Mouse (Mus musculus): ENCODE data around the gene Stk39.

Stk39 gene

DNA sequence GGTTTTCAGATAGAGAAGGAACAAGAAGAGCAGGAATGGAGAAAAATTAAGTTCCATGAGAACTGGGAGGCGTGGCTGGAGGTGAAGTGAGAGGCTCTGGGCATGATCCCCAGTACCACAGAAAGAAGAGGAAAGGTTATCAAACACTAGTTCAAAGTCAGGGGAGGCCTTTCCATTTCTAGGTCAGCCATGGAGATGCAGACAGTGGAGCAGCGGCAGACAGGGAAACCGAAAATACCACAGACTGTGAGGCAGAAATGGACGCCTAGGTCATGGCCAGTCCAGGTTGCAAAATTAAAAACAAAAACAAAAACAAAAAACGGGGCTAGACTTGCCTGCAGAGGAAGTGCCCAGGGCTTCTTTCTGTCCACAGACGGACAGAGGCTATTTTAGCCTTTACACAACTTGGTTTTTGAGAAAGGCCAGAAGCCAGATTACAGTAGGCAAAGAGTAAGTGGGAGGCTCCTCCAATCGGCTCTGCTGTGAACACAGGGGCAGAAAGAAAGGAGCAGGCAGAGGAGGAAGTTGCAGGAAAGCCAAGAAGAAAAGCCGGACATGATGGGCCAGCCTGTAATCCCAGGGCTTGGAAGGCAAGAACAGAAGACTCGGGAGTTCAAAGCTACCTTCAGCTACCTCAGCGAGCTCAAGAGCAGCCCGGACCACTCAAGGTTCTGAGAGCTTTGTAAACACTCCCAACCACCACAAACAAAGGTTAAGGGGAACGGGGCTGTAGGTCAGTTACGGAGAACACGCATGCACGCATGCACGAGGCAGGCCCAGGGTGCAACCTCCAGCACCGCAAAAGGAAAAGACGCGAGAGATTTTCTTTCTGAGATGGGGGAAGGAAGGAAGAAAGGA lies 6.6 kb downstream of the Stk39 start:
- in situ Hi-C loops (cut with MboI; ENCODE audit: low pct_unique_long_range_greater_than_20kb in 1 of 2, low sequenced_read_pairs in 2 of 2, unreplicated experiment in 1 of 2), result no loop called here

DNA sequence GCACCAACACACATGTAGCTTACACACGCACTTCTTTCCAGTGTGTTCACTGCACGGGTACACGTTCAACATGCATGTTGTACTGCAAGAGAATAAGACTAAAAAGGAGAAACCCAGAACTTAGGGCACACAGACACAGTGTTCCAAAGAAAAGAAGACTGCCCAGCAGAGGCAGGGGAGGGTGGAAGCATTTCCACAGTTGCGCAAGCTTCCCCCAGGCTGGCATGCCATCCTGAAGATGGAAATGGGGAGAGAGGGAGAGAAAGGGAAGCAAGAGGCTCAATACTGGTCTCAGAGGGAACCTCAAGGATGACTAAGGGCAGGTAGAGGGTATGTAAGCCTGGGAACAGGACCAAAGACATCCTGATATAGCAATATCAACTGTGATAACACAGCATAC lies 7.6 kb downstream of the Stk39 start:
- in situ Hi-C loops (cut with MboI; ENCODE audit: low pct_unique_long_range_greater_than_20kb in 1 of 2, low sequenced_read_pairs in 2 of 2, unreplicated experiment in 1 of 2), result no loop called here

DNA sequence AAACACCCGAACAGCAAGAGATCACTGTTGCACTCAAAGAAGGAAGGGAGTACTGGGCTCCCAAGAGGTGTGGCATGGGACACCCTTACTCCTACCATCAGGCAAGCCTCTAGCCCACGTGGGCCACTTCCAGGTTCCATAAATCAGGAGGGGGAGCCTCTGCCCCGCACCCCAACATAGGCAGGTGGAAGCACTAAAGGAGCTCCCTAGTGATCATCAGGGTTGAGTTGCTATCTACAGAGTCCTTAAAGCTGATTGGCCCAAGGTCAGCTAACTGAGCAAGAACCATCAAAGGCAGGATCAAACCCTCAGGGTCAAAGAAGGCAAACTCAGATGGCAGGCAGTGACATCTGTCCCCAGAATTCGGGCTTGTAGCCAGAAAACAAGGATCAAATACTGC lies 8.3 kb downstream of the Stk39 start:
- in situ Hi-C loops (cut with MboI; ENCODE audit: low pct_unique_long_range_greater_than_20kb in 1 of 2, low sequenced_read_pairs in 2 of 2, unreplicated experiment in 1 of 2), result no loop called here

DNA sequence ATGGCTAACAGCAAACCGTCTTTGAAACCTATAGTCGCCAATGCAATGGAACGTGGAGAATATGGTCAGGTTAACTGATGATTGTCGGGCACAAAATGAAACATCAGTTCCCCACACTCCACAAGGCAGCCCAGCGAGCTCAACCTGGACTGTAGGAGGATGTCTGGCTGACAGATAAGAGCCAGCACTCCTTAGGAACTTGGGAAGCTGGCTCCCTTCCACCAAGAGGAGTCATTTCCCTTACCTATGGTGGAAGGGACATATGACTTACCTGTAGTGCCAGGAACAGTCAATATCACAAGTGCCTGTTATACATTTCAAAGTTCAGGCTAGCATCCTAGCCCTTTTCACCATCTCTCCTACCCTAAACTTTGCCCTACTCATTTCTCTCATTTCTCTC lies 14.0 kb downstream of the Stk39 start:
- in situ Hi-C loops (cut with MboI; ENCODE audit: low pct_unique_long_range_greater_than_20kb in 1 of 2, low sequenced_read_pairs in 2 of 2, unreplicated experiment in 1 of 2), result no loop called here

DNA sequence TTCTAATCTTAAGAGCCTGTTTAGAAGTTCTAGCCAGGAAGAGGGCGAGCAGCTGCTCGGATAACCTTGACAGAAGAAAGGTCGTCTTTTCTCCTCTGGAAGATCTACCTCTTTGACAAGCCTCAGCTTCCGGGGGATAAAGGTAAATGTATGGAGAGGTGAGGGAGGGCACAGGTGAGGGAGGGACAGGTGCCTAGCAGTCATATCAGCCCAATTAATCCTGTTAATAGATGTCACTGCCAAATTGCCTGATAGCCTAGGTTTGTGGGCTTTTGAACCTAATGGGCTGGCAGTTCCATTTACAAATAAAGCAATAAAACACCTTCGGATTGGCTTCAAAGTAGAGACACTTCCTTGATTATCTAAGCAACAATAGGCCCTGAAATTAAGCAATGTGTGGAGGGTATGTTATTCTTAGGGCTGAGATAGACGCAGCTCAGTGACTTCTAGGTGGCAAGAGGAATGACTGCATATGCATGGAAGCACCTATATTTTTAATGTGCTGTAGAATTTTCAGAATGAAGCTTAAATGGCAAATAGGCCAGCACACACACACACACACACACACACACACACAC lies 14.5 kb downstream of the Stk39 start:
- in situ Hi-C loops (cut with MboI; ENCODE audit: low pct_unique_long_range_greater_than_20kb in 1 of 2, low sequenced_read_pairs in 2 of 2, unreplicated experiment in 1 of 2), result no loop called here

DNA sequence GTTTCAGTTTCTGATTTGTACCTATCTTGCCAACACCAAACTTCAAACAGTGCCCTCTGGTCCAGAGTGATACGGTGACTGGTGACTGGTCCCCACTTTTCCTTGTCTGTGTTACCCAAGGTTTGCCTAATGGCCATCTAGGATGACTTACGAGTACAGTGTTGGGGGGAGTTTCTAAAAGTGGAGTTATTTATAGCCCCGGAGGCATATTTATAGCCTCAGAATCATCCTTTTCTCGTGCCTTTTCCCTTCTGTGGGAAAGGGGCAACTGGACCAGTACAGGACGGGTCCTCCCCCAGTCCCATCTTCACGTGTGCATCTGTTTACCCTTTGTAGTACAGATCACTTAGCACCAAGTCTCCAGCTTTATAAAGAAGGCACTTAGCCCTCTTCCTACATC lies 15.2 kb downstream of the Stk39 start:
- in situ Hi-C loops (cut with MboI; ENCODE audit: low pct_unique_long_range_greater_than_20kb in 1 of 2, low sequenced_read_pairs in 2 of 2, unreplicated experiment in 1 of 2), result no loop called here

DNA sequence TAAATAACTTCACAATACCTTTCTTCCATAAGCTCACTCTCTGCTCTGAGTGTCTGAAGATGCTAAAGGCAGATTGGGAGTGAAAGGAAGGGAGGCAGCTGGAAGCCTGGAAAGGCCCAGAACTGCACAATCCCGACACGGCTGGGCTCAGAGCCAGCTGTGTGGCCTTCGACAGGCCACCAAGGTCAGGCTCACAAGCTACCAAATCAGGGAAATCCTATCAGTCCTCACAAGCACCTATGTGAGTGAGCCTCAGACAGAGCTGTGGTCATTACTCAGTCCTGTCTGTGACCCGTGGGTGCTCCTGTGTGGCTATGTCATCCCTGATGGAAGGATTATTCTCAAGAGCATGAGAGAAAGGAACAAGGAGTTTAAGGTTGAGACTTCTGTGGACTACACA lies 19.7 kb downstream of the Stk39 start:
- in situ Hi-C loops (cut with MboI; ENCODE audit: low pct_unique_long_range_greater_than_20kb in 1 of 2, low sequenced_read_pairs in 2 of 2, unreplicated experiment in 1 of 2), result no loop called here

DNA sequence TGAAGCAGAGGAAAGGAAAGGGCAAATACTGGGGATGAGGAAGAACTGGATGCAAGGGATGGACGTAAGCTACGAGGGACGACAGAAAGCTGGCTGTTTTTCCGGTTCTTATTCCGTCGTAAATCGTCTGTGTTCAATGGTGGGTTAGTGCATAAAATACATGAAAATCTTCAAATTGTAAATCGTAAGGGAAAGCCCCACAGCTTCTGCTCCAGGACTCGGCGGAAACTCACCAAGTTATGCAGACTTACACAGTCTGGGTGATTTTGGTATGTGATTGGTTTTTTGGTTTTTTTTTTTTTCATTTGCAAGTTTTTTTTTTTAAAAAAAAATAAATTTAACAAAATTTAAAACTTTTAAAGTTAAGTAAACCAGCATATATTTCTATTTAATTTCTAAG lies 24.0 kb downstream of the Stk39 start:
- in situ Hi-C loops (cut with MboI; ENCODE audit: low pct_unique_long_range_greater_than_20kb in 1 of 2, low sequenced_read_pairs in 2 of 2, unreplicated experiment in 1 of 2), result no loop called here

DNA sequence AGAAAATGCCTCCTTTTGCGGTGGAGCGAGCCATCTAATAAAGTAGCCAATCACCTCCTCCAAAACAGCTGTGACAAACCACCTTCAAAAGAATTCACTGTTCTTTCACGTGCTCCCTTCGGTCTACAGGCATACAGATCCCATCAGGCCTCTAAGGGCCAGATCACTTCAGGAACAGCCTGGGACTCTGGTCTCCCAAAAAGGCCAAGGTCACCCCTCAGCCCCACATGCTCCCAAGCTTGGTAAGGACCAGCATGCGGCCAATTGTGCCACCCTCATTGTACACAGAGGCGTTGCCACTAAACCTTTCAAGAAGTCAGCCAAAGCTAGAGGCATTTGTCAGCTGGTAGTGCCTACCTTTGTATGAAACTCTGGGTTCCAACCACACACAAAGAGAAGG lies 28.9 kb downstream of the Stk39 start:
- in situ Hi-C loops (cut with MboI; ENCODE audit: low pct_unique_long_range_greater_than_20kb in 1 of 2, low sequenced_read_pairs in 2 of 2, unreplicated experiment in 1 of 2), result no loop called here

DNA sequence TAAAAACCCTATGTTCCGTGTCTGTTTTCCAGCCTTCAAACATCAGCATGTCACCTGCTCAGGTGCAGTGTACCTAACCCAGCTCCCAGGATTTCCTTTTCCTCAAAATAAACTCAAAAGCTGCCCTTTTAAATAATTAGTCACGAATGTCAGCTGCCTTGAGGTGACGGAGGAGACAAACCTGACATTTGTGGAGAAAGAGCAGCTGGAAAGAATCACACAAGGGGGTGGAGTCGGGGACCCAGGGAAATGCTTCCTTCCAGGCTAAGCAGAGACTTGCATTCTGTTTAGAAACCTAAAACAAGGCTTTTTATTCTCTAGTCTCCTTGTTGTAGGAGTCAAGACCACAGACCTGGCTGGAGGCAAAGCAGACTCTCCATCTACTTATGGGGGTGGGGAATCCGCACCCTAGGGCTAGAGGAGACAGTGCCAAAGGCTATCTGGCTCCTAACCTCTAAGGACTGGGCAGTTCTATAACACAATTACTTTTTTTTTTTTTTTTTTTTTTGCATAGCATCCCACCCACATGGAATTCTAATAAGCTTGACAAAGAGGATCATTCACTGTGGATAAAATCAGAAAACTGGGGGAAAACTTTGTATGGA lies 29.9 kb downstream of the Stk39 start:
- in situ Hi-C loops (cut with MboI; ENCODE audit: low pct_unique_long_range_greater_than_20kb in 1 of 2, low sequenced_read_pairs in 2 of 2, unreplicated experiment in 1 of 2), result no loop called here

DNA sequence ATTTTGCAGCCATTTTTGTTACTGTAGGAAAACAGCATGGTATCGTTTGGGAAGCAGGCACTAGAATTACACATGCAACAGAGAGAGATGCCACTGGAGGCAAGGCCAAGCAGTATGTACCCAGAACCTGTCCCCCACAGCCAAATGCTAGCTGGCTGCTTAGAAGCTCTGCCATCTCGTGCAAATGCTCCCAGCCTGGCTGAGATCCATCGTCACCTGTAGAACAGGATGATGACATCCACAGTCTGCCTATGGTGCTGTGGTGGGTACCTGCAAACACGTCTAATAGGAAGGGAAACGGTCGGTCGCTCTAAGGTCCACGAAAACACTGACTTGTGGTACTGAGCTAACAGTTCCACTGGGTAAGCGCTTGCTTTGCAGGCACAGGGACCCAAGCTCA lies 32.5 kb downstream of the Stk39 start:
- in situ Hi-C loops (cut with MboI; ENCODE audit: low pct_unique_long_range_greater_than_20kb in 1 of 2, low sequenced_read_pairs in 2 of 2, unreplicated experiment in 1 of 2), result no loop called here

DNA sequence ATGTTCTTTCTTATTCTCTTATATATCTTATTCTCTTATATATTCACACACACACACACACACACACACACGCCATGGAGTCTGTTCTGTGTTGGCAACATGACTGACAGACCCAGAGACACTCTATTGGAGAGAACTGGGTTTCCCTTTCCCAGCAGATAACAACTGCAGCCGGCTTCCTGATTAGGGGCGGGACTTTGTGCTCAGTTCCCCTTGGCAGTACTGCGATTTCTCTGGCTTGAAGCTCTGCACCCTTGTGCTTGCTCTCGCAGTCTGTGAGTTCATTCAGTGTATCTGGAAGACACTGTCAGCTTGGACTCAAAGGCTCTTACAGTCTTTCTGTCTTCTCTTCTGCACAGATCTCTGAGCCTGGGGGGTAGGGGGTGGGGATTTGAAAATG lies 34.1 kb downstream of the Stk39 start:
- in situ Hi-C loops (cut with MboI; ENCODE audit: low pct_unique_long_range_greater_than_20kb in 1 of 2, low sequenced_read_pairs in 2 of 2, unreplicated experiment in 1 of 2), result no loop called here

DNA sequence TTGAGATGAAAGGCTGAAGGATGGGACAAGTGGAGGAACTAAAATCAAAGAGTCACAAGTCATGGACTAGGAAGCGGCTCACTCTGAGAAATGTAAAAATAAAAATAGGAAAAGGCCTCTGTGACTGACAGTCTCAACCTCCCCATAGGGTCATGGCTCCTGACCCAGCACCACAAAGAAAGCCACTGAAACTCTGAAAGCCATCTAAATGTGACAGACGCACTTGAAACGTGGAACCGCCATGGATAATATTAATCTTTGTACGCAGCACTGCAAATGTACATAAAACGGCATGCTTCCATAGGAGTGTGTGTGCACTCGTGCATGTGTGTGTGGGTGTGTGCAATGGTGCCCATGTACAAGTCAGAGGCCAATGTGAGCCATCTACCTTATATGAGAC lies 34.9 kb downstream of the Stk39 start:
- in situ Hi-C loops (cut with MboI; ENCODE audit: low pct_unique_long_range_greater_than_20kb in 1 of 2, low sequenced_read_pairs in 2 of 2, unreplicated experiment in 1 of 2), result no loop called here

DNA sequence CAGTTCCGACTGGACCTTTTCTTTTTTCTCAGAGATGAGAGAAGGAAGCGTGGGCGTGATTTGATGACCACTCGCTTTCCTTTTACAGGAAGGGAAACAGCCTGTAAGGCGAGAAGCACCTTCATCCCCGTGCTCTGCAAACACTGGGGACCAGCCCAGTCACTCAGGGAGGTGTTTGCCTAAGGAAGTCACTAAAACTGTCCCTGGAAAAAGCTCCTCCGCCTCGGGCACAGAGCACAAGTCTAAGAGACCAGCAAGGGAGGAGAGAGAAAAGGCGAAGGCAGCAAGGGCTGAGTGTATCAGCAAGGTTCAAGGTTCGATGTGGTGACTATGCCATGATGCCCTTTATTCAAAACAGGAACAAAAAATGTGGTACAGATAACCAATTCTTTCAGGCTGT lies 35.8 kb downstream of the Stk39 start:
- in situ Hi-C loops (cut with MboI; ENCODE audit: low pct_unique_long_range_greater_than_20kb in 1 of 2, low sequenced_read_pairs in 2 of 2, unreplicated experiment in 1 of 2), result no loop called here

DNA sequence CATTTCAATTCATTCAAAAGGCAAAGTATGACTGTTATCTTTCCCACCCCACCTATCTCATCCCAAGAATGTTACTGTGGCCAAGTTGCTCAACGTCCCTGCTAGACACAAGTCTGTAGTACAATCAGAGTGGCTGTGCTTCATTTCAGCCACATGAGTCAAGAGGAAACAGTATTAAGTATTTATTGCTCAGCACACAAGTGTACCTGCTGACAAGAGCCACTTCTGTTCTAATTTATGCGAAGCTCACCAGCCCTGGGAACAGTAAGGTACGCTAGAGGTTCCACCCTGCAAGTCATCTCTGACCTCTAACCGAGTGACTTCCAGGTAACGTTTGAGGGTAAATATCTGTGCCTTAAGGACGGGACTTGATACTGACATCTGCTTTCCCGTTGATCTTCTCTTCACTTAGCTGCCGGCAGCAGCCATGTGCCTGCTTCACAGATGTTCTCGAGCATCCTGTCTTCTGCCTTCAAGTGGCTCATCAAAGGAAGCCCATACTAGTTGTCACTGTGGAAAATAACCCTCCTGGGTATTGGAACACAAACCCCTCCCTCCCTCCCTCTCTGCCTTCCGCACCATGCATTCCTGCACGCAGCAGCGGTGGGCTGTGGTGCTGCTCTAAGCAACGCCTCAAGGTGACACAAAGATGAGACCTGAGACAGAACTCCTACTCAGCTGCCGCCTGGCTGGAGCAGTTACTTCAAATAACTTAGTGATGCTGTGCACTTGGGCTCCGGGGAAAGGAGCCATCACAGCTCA lies 36.4 kb downstream of the Stk39 start:
- in situ Hi-C loops (cut with MboI; ENCODE audit: low pct_unique_long_range_greater_than_20kb in 1 of 2, low sequenced_read_pairs in 2 of 2, unreplicated experiment in 1 of 2), result no loop called here

DNA sequence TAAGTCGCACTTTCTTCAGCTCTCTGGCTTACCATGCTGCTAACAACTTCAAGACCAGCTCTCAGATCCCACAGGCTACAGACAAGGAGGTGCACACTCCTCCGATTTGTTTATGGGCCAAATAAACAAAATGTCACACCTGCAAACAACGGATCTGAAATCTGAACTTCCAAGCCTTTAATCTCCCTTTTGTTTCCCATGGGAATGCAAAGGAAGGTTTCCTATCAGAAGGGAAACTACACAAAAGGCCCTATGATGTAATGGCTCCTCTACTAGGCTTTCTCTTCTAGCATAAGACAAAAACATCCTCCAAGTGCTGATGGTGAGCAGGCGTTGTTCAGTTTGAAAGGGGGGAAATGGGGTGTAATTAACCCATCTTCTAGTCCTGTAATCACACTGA lies 37.1 kb downstream of the Stk39 start:
- in situ Hi-C loops (cut with MboI; ENCODE audit: low pct_unique_long_range_greater_than_20kb in 1 of 2, low sequenced_read_pairs in 2 of 2, unreplicated experiment in 1 of 2), result no loop called here

DNA sequence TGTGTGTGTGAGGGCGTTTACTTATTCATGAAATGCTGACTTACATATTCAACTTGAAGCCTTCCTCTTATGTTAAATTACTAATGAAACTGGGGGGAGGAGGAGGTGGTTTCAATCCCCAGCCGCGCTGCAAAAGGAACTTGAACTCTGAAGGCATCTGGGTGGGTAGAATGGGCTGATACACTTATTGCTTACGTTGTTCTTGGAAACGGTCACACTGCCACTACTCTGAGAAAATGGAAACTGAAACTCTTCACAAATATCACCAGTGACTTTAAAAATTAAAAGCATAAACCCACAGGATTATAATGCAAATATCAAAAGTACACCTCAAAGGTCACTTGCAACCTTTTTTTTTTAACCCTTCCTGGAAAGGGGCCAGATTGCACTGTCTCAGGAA lies 37.5 kb downstream of the Stk39 start:
- in situ Hi-C loops (cut with MboI; ENCODE audit: low pct_unique_long_range_greater_than_20kb in 1 of 2, low sequenced_read_pairs in 2 of 2, unreplicated experiment in 1 of 2), result no loop called here

DNA sequence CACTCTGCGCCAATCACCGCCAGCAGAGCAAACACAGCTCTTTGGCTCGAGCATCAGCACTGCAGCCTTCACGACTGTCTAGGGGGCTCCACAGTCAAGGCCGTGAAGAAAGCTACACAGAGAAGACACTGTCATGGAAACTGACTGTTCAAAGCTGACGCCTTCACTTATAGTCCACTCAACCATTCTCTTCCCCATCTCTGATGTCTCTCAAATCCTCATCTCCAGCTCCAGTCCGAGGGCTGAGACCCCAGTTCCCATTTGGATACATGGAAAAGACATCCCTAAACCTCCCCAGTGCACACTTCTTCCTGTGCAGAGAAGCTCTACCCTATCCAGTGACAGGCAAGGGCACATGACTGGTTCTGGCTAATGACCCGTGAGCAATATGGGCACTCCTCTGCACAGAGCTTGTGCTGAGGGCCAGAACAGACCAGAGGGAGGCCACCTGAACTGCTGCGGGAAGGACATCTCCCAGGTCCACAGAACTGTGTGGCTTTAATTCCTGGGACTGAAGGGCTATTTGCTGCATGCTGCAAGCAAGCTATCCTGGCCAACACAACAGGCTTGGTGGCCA lies 38.2 kb downstream of the Stk39 start:
- in situ Hi-C loops (cut with MboI; ENCODE audit: low pct_unique_long_range_greater_than_20kb in 1 of 2, low sequenced_read_pairs in 2 of 2, unreplicated experiment in 1 of 2), result no loop called here

DNA sequence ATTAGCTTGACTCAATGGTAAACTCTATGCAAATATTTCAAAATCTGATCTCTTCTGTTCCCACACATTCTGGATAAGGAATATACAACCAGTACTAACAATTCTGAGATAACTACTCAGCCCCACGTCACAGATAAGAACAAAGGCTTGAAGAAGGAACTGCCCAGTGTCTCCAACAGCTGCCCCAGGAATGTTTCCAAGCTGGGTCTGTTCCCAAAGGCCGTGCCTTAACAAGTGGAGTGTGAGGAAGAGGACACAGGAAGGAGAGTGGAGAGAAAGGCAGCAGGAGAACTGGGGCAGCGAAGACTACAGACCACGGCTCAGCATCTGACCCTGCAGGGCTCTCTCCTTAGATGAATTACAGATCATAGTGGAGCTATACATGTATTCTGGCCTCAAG lies 39.2 kb downstream of the Stk39 start:
- in situ Hi-C loops (cut with MboI; ENCODE audit: low pct_unique_long_range_greater_than_20kb in 1 of 2, low sequenced_read_pairs in 2 of 2, unreplicated experiment in 1 of 2), result no loop called here
